Mouse (Mus musculus): ENCODE results near the gene Rnf227.

- no peak for TF ChIP-seq TAL1 (IDR thresholded peaks at IDR 0.05; ENCODE audit: low read length)
- TF ChIP-seq GATA1 (IDR thresholded peaks at IDR 0.05; ENCODE audit: low read length), result no peak
Measured at GRCm38 (mm10) chr11:69357690-69358089, 17.4 kb downstream of the Rnf227 start.
